In the genomic region with DNA sequence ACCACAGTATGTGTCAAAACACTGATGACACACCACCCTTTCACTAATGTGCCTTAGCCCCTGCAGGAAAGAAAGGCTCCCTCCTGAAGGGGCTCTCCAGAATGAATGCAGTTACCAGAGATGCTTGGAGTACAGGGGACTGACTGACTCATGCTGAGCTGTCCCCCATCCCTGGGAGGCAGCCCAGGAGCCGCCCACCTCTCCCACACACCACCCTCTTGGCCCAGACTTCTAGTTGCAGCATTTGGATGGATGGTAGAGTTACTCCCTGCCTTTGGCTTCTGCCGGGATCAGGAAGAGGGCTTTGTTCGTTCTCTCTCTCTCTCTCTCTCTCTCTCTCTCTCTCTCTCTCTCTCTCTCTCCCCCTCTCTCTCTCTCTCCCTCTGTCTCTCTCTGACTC, we compare ENCODE assay signal across 8 mouse cellular contexts. TPM values are rescaled to one million over a fixed set of nuclear protein-coding genes. Genes with fewer than 3 reads are reported as not detected.
DNase-seq lines count a peak whose midpoint lies in the region; ATAC-seq and TF ChIP-seq lines count a peak whose summit lies in the region.

No protein-coding gene starts in this region.

- H3K36me3 ChIP-seq in lung, postnatal 0 days (ENCODE audit: insufficient read depth, low read length): no peaks in the 10 kb centered on the region
- H3K36me3 ChIP-seq in forebrain, embryonic 15.5 days: no peaks in the 10 kb centered on the region
- H3K36me3 ChIP-seq in limb, embryonic 11.5 days (ENCODE audit: control insufficient read depth, insufficient read depth, low read length): no peaks in the 10 kb centered on the region

- no peak for TF ChIP-seq CTCF in lung, postnatal 0 days (IDR thresholded peaks at IDR 0.05)

- H3K27me3 ChIP-seq in lung, postnatal 0 days (replicated peaks; ENCODE audit: insufficient read depth, low read length): no peaks in the 10 kb centered on the region
- no peaks in the 10 kb centered on the region for H3K27me3 ChIP-seq in forebrain, embryonic 15.5 days
- no peaks in the 10 kb centered on the region for H3K27me3 ChIP-seq in limb, embryonic 11.5 days (ENCODE audit: control insufficient read depth, insufficient read depth, low read length)

- no peaks in the 10 kb centered on the region for H3K9me3 ChIP-seq in lung, postnatal 0 days (ENCODE audit: low read length)
- no peaks in the 10 kb centered on the region for H3K9me3 ChIP-seq in forebrain, embryonic 15.5 days
- no peaks in the 10 kb centered on the region; the same call in 1 of the 2 replicates for H3K9me3 ChIP-seq in limb, embryonic 11.5 days (ENCODE audit: control insufficient read depth, low read length)

- H3K4me1 ChIP-seq in lung, postnatal 0 days (ENCODE audit: insufficient read depth, low read depth, low read length): peaks cover 6% of the 10 kb centered on the region; the same call in 1 of the 2 replicates
- peaks cover 20% of the 10 kb centered on the region for H3K4me1 ChIP-seq in forebrain, embryonic 15.5 days
- H3K4me1 ChIP-seq in limb, embryonic 11.5 days (ENCODE audit: control insufficient read depth, insufficient read depth, low read length): peaks cover 19% of the 10 kb centered on the region

- H3K4me3 ChIP-seq in lung, postnatal 0 days (ENCODE audit: low read depth, low read length): no peak overlapping the region
- no peak overlapping the region for H3K4me3 ChIP-seq in forebrain, embryonic 15.5 days
- no peak overlapping the region for H3K4me3 ChIP-seq in limb, embryonic 11.5 days (ENCODE audit: low read depth, low read length)

- peak; percentile 31 for DNase-seq in adrenal gland, postnatal 14 days
- DNase-seq in adrenal gland, postnatal 10 days: no peak
- DNase-seq in lung, postnatal 0 days (ENCODE audit: low spot score): peak; percentile 54
- DNase-seq in lung, postnatal 36 days: no peak
- DNase-seq in limb, embryonic 11.5 days (ENCODE audit: low spot score): no peak
- no peak for DNase-seq in thymus, postnatal 10 days (ENCODE audit: low spot score in 2 of 2)

- WGBS in lung, postnatal 0 days: 9% methylated on average over 3 of the region's 3 CpGs
- 13% methylated on average over 3 of the region's 3 CpGs for WGBS in forebrain, embryonic 15.5 days
- 37% methylated on average over 2 of the region's 3 CpGs for WGBS in limb, embryonic 11.5 days

- H3K27ac ChIP-seq in lung, postnatal 0 days (ENCODE audit: low read length): no peak overlapping the region
- no peak overlapping the region for H3K27ac ChIP-seq in forebrain, embryonic 15.5 days (replicated peaks)
- peak overlapping the region; percentile 72 for H3K27ac ChIP-seq in limb, embryonic 11.5 days (replicated peaks; ENCODE audit: low read depth, low read length)

- ATAC-seq in lung, postnatal 0 days: peak; percentile 78
- peak; percentile 42; the same call in 1 of the 2 replicates for ATAC-seq in forebrain, embryonic 15.5 days (replicated peaks)
- no peak for ATAC-seq in limb, embryonic 11.5 days (ENCODE audit: insufficient number of reproducible peaks, low FRiP score, low TSS enrichment, low read depth)
- ATAC-seq in cerebellum, adult (ENCODE audit: insufficient number of reproducible peaks, low FRiP score, low TSS enrichment): no peak

- no peak overlapping the region; the same call in 1 of the 2 replicates for H3K4me2 ChIP-seq in lung, postnatal 0 days (replicated peaks; ENCODE audit: low read depth, low read length)
- 0 out of 2 replicates have a peak overlapping the region, but pooled peaks have one; percentile 33 for H3K4me2 ChIP-seq in forebrain, embryonic 15.5 days (replicated peaks)
- 0 out of 2 replicates have a peak overlapping the region, but pooled peaks have one; percentile 21 for H3K4me2 ChIP-seq in limb, embryonic 11.5 days (ENCODE audit: low read depth, severe bottlenecking)

- no peak overlapping the region for H3K9ac ChIP-seq in lung, postnatal 0 days (replicated peaks; ENCODE audit: low read depth)
- H3K9ac ChIP-seq in forebrain, embryonic 15.5 days (replicated peaks): no peak overlapping the region
- H3K9ac ChIP-seq in limb, embryonic 11.5 days (ENCODE audit: low read length): peak overlapping the region; percentile 27; the same call in 1 of the 2 replicates

- TF ChIP-seq EP300 in lung, postnatal 0 days (IDR thresholded peaks at IDR 0.05): no peak

RNA-seq across cellular contexts. Expression of a gene that starts 53.4 kb away (rescaled TPM):
- total RNA-seq in adrenal gland, postnatal 14 days (2021): 68.6 and 95.7 TPM in 2 replicates
- total RNA-seq in adrenal gland, postnatal 10 days (2021): 10 to 100 TPM; 48.6 to 76.8 TPM
- polyA plus RNA-seq in lung, postnatal 0 days (2015; fragmentation: Nextera tagmentation; extraction: Ambion mirVana): 145 and 158 TPM in 2 replicates
- 80.2 and 85.5 TPM in 2 replicates for polyA plus RNA-seq in forebrain, embryonic 15.5 days (2015; fragmentation: Nextera tagmentation; extraction: Ambion mirVana)
- polyA plus RNA-seq in limb, embryonic 11.5 days (2014; fragmentation: Nextera tagmentation; extraction: Ambion mirVana): 29.3 and 42.7 TPM in 2 replicates

Comparison
In these comparisons a context has a peak if more than half of its experiments do, and no peak if none do; other contexts are left out.
1. DNase-seq: peak in adrenal gland, postnatal 14 days (single experiment) and lung, postnatal 0 days (single experiment); none in adrenal gland, postnatal 10 days (single experiment), lung, postnatal 36 days (single experiment), limb, embryonic 11.5 days (single experiment) and thymus, postnatal 10 days (0 of 2).
2. ATAC-seq: peak in lung, postnatal 0 days (single experiment) and forebrain, embryonic 15.5 days (single experiment); none in limb, embryonic 11.5 days (single experiment) and cerebellum, adult (single experiment).